Mouse (Mus musculus) layer of hippocampus, adult 18-20 months (tissue): Measurements from ENCODE around the gene Lingo1. TPM values are rescaled to one million over a fixed set of nuclear protein-coding genes. Genes with fewer than 3 reads are reported as not detected.

Experiments
- DNase-seq, 2 experiments: peaks; one replicate each; pipeline ENCODE4 v3.0.0; 2022; ENCODE audit warnings: low spot score in 2 of 2
- total RNA-seq, 2 experiments: library from RNA; stranded (reverse); gene quantifications; 2 replicates each; pipeline ENCODE4 v1.2.3; 2021

The Lingo1 gene
- total RNA-seq, 2 experiments from 2014 or later, result 261 to 262 TPM

DNA sequence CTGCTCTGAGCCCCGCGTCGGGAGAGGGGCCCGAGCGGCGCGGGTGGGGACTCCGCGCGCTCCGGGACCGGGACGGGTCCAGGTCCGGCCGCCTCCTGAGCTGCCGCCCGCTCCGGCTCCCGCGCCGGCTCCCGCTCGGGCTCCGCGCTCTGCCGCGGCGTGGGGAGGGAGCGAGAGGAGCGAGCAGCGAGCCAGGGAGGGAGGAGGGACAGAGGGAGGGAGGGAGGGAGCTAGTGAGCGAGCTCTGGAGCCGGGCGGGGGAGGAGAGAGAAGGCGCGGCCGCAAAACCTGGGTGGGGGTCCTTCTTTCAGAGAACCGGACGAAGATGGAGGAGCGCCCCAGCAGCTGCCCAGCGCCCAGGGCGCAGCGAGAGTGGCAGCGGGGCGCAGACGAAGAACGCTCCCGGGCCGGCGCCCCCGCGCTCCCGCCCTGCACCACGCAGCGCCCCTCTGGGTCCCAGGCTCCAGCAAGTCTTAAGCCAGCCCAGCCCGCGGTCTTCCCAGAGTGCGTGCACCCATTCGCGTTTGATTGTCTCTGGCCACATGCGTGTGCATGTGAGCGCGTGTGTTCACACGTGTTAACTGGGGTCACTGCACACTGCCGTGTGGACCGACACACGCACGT lies 160.7 kb downstream of the Lingo1 start:
- DNase-seq, result peak; percentile 62 to 64

GRCm38 (mm10) chr9:56635121-56635497 lies 161.2 kb downstream of the Lingo1 start:
- no peak for DNase-seq

- no peak for DNase-seq
Measured at GRCm38 (mm10) chr9:56634406-56635120, 161.7 kb downstream of the Lingo1 start.

DNA sequence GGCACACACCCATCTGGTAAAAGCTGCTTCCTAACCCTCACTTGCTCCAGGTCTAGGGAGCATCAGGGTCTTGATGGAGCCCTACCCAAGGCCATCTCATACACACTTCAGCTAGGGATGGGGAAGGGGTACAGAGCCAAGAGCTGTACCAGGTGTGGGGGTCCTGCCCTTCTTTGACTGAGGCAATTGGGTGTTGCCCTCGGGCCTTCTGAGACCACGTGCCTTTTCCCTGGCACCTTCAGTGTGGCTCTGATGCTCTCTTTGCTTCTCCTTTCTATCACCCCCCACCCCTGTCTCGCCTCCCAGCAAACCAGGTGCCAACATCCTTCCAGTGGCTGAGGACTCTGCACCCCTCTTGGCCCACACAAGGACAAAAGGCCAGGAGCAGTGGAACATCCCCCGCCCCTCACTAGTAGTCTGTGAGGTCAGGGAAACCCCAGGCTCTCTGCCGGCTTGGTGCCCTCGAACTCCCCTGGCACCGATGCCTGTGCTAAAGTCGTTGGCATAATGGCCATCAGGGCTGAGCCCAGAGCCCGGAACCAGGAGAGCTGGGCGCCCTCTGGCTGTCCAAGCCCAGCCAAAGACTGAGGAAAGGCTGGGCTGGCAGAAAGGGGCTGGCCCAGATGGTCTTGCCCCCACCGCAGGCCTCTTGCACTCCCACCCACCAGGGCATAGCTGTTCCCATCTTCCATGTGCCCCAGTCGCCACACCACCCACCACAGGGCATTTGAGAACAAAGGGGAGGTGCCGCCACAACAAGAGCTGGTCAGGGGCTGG lies 162.6 kb downstream of the Lingo1 start:
- DNase-seq, result no peak

DNA sequence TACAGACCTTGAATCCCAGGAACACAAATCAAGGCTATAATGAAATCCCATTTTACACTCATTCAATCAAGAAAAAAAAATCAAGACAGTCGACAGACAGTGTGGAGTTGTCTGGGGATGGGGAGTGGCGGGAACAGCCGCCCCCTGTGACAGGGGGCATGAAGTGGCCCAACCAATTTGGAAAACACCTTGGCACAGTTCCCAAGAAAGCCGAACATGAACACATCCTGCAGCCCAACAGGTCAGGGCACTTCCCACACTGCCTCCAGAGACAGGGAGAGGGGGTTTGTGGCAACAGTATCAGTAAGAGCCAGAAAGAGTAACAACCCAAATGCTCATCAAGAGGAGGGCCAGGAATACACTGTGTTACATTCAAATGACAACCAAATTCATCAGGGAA lies 165.3 kb downstream of the Lingo1 start:
- no peak for DNase-seq

GRCm38 (mm10) chr9:56629674-56630397 lies 166.4 kb downstream of the Lingo1 start:
- DNase-seq, result no peak

GRCm38 (mm10) chr9:56627295-56627694 lies 169.0 kb downstream of the Lingo1 start:
- DNase-seq, result no peak

- no peak for DNase-seq
Measured at GRCm38 (mm10) chr9:56624923-56625322, 171.3 kb downstream of the Lingo1 start.

DNA sequence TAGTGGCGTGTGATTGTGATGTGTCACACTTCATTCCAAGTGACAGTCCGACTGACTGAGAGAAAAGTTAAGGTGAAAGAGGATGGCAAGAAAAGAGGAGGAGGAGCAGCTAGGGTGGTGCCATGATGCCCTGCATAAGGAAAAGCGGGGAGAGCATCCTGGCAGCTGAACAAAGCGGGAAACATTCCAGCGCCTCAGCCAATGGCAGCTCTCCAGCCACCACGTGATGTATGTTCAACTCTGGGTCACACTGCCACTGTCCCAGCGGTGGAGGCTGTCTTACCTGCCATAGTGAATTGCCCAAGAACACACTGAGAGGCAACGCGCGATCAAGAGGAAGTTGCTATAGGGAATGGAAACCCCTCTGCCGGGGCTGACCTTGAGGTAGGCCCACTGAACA lies 172.9 kb downstream of the Lingo1 start:
- DNase-seq, result no peak

GRCm38 (mm10) chr9:56622761-56623160 lies 173.5 kb downstream of the Lingo1 start:
- no peak for DNase-seq

DNA sequence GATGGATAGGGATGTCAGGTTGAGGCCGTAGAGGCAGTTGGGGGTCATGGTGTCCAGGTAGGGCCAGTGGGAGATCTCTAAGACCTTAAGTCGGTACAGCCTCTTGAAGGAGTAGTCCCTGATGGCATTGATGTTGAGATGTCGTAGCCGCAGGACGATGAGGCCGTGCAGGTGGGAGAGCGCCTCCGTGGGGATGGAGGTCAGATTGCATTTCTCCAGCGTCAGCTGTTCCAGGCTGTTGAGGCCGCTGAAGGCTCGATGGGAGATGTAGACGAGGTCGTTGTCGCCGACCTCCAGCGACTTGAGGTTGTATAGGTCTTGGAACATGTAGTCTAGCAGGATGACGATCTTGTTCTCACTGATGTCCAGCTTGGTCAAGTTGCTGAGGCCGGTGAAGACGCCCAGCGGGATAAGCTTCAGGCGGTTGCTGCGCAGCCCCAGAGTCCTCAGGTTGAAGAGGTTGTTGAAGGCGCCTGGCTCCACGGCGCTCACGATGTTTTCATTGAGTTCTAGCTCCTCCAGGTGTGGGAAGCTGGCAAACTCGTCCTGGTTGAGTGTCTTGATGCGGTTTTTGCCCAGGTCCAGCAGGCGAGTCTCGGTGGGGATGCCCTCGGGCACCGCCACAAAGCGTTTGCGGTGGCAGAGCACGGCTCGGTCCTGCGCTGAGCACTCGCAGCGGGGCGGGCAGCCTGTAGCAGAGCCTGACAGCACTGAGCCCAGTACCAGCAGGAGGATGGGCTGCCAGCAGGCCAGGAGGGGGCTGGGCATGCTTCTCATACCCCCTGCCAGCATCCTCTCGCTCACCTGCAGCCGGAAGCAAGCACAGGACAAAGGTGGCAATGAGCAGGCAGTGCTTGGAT lies 175.5 kb downstream of the Lingo1 start:
- no peak for DNase-seq

DNA sequence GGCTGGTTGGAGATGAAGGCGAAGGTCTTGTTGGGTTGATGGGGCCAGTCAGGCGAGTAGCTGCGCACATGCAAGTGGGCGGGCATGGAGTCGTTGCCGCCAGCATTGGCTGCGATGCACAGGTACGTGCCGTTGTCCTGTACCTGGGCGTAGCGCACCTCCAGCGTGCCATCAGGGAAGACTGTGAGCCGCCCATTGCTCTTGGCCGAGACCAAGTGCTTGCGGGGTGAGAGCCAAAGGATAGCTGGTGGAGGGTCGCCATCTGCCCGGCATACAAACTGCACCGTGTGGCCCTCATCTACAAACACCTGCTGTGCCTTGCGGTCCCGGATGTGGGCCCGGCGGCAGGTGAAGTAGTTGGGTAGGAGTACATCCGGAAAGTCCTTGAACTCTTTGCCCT lies 176.6 kb downstream of the Lingo1 start:
- DNase-seq, result no peak

- DNase-seq, result no peak
Measured at GRCm38 (mm10) chr9:56618660-56619059, 177.6 kb downstream of the Lingo1 start.

DNA sequence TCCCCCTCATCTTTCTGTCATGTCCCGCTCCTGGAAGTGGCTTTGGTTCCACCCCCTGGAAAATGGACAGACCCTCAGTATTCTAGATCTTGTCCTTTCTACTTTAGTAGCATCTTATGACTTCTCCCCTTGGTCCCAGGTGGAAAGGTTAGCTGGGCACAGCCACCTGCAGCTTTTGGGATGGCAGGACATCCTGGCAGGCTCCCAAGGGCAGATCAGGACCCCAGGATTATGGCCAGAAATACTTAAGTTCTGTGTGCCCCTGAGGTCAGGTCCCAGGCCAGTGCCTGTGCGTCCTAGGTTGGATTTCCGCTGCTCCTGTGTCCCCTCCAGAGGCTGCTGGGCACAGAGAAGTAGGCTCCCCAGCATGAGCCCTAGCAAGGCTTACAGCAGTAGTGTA lies 180.2 kb downstream of the Lingo1 start:
- DNase-seq, result no peak

- no peak for DNase-seq
Measured at GRCm38 (mm10) chr9:56612798-56613183, 183.5 kb downstream of the Lingo1 start.

DNA sequence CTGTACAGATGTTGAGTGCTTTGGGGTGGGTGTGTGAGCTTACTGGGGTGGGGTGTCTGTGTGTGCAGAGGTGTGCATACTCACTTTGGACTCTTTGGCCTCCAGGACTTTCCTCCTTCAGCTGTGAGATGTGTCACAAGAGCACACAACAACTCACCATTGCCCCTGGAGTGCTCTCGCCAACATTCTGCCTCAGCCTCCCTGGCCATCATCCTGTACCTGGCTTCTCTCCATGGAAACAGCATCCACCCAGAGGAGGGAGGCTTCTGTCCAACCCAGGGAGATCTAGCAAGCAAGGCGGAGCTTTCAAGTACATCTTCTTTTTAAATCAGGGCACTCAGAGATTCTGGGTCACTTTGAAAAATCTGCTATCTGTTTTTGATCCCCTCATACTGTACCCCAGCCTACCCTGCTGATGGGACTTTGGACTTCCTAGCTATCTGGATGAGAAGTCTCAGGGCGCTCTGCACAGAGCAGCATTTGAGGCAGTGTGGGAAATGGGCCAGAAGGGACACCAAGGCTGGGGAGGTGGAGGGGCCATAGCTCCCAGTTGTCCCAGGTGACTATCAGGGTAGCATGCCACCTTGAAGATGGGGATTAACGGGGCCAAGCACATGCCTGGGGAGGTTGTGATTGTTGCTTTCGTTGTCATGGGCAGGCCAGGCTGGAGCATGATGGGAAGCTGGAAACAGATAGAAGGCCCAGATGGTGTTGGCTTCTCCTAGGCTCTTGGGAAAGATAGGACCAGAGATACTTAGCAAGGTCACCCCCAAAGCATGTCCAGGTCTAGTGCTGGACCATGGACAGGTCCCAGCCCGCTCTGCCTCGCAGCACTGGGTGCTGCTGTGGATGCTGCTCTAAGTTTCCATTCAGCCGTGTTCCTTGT lies 184.1 kb downstream of the Lingo1 start:
- no peak for DNase-seq

DNA sequence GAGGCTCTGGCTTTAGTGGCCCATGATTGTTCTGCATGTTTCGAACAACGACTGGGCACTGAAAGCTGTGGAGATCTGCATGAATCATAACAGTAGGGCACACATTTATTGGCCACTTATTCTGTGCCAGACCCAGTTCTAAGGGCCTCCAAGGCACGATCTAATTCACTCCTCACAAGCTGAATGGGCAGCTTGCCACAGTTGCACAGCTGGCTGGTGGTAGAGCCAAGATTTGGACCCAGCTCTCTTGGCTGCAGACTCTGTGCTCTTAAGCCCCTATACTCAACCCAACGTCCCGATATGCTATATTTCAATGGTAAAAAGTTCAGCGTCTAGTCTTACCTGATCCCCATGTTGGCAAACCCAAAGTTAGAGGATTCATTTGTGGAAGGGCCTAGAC lies 185.3 kb downstream of the Lingo1 start:
- DNase-seq, result no peak

GRCm38 (mm10) chr9:56610466-56610865 lies 185.8 kb downstream of the Lingo1 start:
- DNase-seq, result no peak

DNA sequence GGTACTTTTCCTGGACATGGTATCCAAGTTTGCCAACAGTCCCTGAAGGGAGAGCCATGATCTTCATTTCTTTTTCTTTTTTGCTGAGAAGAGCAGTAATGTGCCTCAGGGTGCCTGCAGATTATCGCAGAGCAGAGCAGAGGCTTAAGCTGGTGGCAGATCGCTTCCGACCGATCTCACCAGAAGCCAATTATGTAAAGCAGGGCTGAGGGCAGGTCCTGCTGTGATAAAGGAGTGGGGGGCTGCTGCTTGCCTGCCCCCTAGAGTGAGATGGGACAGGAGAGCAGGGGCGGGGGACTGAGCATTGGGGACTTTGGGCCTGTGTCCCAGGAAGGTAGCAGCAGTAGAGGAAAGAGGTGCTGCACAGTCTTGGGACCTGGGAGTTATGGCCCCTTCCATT lies 186.8 kb downstream of the Lingo1 start:
- no peak for DNase-seq
